Mouse (Mus musculus): ENCODE results near the gene Ppp1r9b. TPM values are rescaled to one million over a fixed set of nuclear protein-coding genes. Genes with fewer than 3 reads are reported as not detected.
A peak's percentile ranks its signal among the peaks of the same experiment; 100 is the strongest.

Gene Ppp1r9b
- polyA plus RNA-seq, 1 experiment from 2014 or later = 9.9 TPM

GRCm38 (mm10) chr11:94994947-94995772 lies 4.3 kb downstream of the Ppp1r9b start:
- no peaks in the 10 kb centered on the region for H3K9me3 ChIP-seq (ENCODE audit: low read length)
- peaks cover 49% of the 10 kb centered on the region for H3K4me1 ChIP-seq (ENCODE audit: insufficient read depth, low read length)
- no peak overlapping the region for H3K27ac ChIP-seq (ENCODE audit: low read length)
- no peak for ATAC-seq (ENCODE audit: low FRiP score, low TSS enrichment)
- no peaks in the 10 kb centered on the region for H3K27me3 ChIP-seq (ENCODE audit: insufficient read depth, low read length)
- H3K4me2 ChIP-seq (replicated peaks; ENCODE audit: low read depth, low read length) = peak overlapping the region; percentile 90
- peak overlapping the region; percentile 93; the same call in 1 of the 2 replicates for H3K9ac ChIP-seq (replicated peaks; ENCODE audit: low read length)
- WGBS = 75% methylated on average over 11 of the region's 11 CpGs
- peak overlapping the region; percentile 95 for H3K4me3 ChIP-seq (ENCODE audit: low read length)
- H3K36me3 ChIP-seq (ENCODE audit: insufficient read depth, low read length) = peaks cover 31% of the 10 kb centered on the region

GRCm38 (mm10) chr11:94996101-94996500 lies 5.3 kb downstream of the Ppp1r9b start:
- H3K9me3 ChIP-seq (ENCODE audit: low read length) = no peaks in the 10 kb centered on the region
- H3K36me3 ChIP-seq (ENCODE audit: insufficient read depth, low read length) = peaks cover 33% of the 10 kb centered on the region
- no peak overlapping the region for H3K27ac ChIP-seq (ENCODE audit: low read length)
- no peak overlapping the region for H3K4me3 ChIP-seq (ENCODE audit: low read length)
- peak overlapping the region; percentile 90; the same call in 1 of the 2 replicates for H3K4me2 ChIP-seq (replicated peaks; ENCODE audit: low read depth, low read length)
- no peaks in the 10 kb centered on the region for H3K27me3 ChIP-seq (ENCODE audit: insufficient read depth, low read length)
- peaks cover 53% of the 10 kb centered on the region for H3K4me1 ChIP-seq (ENCODE audit: insufficient read depth, low read length)
- 78% methylated on average over 8 of the region's 8 CpGs for WGBS
- no peak for ATAC-seq (ENCODE audit: low FRiP score, low TSS enrichment)
- no peak overlapping the region for H3K9ac ChIP-seq (replicated peaks; ENCODE audit: low read length)

- H3K27ac ChIP-seq (ENCODE audit: low read length) = no peak overlapping the region
- WGBS = 92% methylated on average over 6 of the region's 6 CpGs
- peaks cover 54% of the 10 kb centered on the region for H3K4me1 ChIP-seq (ENCODE audit: insufficient read depth, low read length)
- H3K9ac ChIP-seq (replicated peaks; ENCODE audit: low read length) = no peak overlapping the region
- ATAC-seq (ENCODE audit: low FRiP score, low TSS enrichment) = no peak
- H3K27me3 ChIP-seq (ENCODE audit: insufficient read depth, low read length) = no peaks in the 10 kb centered on the region
- no peak overlapping the region for H3K4me2 ChIP-seq (replicated peaks; ENCODE audit: low read depth, low read length)
- H3K36me3 ChIP-seq (ENCODE audit: insufficient read depth, low read length) = peaks cover 40% of the 10 kb centered on the region
- H3K4me3 ChIP-seq (ENCODE audit: low read length) = no peak overlapping the region
- no peaks in the 10 kb centered on the region for H3K9me3 ChIP-seq (ENCODE audit: low read length)
Observed at GRCm38 (mm10) chr11:94996984-94997383, 6.1 kb downstream of the Ppp1r9b start.

GRCm38 (mm10) chr11:94997596-94997995 lies 6.8 kb downstream of the Ppp1r9b start:
- H3K36me3 ChIP-seq (ENCODE audit: insufficient read depth, low read length) = peaks cover 46% of the 10 kb centered on the region
- no peak overlapping the region for H3K27ac ChIP-seq (ENCODE audit: low read length)
- peaks cover 48% of the 10 kb centered on the region for H3K4me1 ChIP-seq (ENCODE audit: insufficient read depth, low read length)
- H3K4me2 ChIP-seq (replicated peaks; ENCODE audit: low read depth, low read length) = no peak overlapping the region
- H3K9ac ChIP-seq (replicated peaks; ENCODE audit: low read length) = no peak overlapping the region
- H3K4me3 ChIP-seq (ENCODE audit: low read length) = no peak overlapping the region
- H3K27me3 ChIP-seq (ENCODE audit: insufficient read depth, low read length) = no peaks in the 10 kb centered on the region
- 48% methylated on average over 5 of the region's 5 CpGs for WGBS
- H3K9me3 ChIP-seq (ENCODE audit: low read length) = no peaks in the 10 kb centered on the region
- no peak for ATAC-seq (ENCODE audit: low FRiP score, low TSS enrichment)

- Histone ChIP-seq H3K36me3 (ENCODE audit: insufficient read depth, low read length) (peaks cover 50% of the 10 kb centered on the region), H3K4me1 (ENCODE audit: insufficient read depth, low read length) (peaks cover 43% of the 10 kb centered on the region), H3K27ac (ENCODE audit: low read length) (no peak overlapping the region), H3K9me3 (ENCODE audit: low read length) (no peaks in the 10 kb centered on the region), H3K9ac (replicated peaks; ENCODE audit: low read length) (no peak overlapping the region), H3K4me2 (replicated peaks; ENCODE audit: low read depth, low read length) (no peak overlapping the region), H3K4me3 (ENCODE audit: low read length) (no peak overlapping the region), H3K27me3 (ENCODE audit: insufficient read depth, low read length) (no peaks in the 10 kb centered on the region)
- WGBS = 82% methylated on average over 16 of the region's 16 CpGs
- no peak for ATAC-seq (ENCODE audit: low FRiP score, low TSS enrichment)
Observed at GRCm38 (mm10) chr11:94998041-94998531, 7.3 kb downstream of the Ppp1r9b start.

GRCm38 (mm10) chr11:95000128-95000527 lies 9.3 kb downstream of the Ppp1r9b start:
- ATAC-seq (ENCODE audit: low FRiP score, low TSS enrichment) = no peak
- H3K4me2 ChIP-seq (replicated peaks; ENCODE audit: low read depth, low read length) = 0 out of 2 replicates have a peak overlapping the region, but pooled peaks have one; percentile 5
- H3K9ac ChIP-seq (replicated peaks; ENCODE audit: low read length) = peak overlapping the region; percentile 37
- H3K4me1 ChIP-seq (ENCODE audit: insufficient read depth, low read length) = peaks cover 22% of the 10 kb centered on the region
- no peaks in the 10 kb centered on the region for H3K27me3 ChIP-seq (ENCODE audit: insufficient read depth, low read length)
- no peak overlapping the region for H3K4me3 ChIP-seq (ENCODE audit: low read length)
- H3K9me3 ChIP-seq (ENCODE audit: low read length) = no peaks in the 10 kb centered on the region
- peaks cover 60% of the 10 kb centered on the region for H3K36me3 ChIP-seq (ENCODE audit: insufficient read depth, low read length)
- H3K27ac ChIP-seq (ENCODE audit: low read length) = peak overlapping the region; percentile 73
- WGBS = 62% methylated on average over 8 of the region's 8 CpGs

- whole genome bisulfite sequencing = 15% methylated on average over 4 of the region's 4 CpGs
- H3K27me3 ChIP-seq (ENCODE audit: insufficient read depth, low read length) = no peaks in the 10 kb centered on the region
Observed at GRCm38 (mm10) chr11:95000548-95000947, 9.7 kb downstream of the Ppp1r9b start.

GRCm38 (mm10) chr11:95001058-95001457 lies 10.2 kb downstream of the Ppp1r9b start:
- Histone ChIP-seq H3K9me3 (ENCODE audit: low read length) (no peaks in the 10 kb centered on the region), H3K9ac (replicated peaks; ENCODE audit: low read length) (peak overlapping the region; percentile 1; the same call in 1 of the 2 replicates), H3K27me3 (ENCODE audit: insufficient read depth, low read length) (no peaks in the 10 kb centered on the region), H3K27ac (ENCODE audit: low read length) (peak overlapping the region; percentile 73), H3K36me3 (ENCODE audit: insufficient read depth, low read length) (peaks cover 67% of the 10 kb centered on the region), H3K4me1 (ENCODE audit: insufficient read depth, low read length) (peaks cover 17% of the 10 kb centered on the region), H3K4me2 (replicated peaks; ENCODE audit: low read depth, low read length) (0 out of 2 replicates have a peak overlapping the region, but pooled peaks have one; percentile 5), H3K4me3 (ENCODE audit: low read length) (no peak overlapping the region)
- 3% methylated on average over 8 of the region's 8 CpGs for WGBS
- peak; percentile 61 for ATAC-seq (ENCODE audit: low FRiP score, low TSS enrichment)

More at GRCm38 (mm10) chr11:95000548-95000947, 9.7 kb downstream of the Ppp1r9b start:
- Histone ChIP-seq H3K4me3 (ENCODE audit: low read length) (no peak overlapping the region), H3K9me3 (ENCODE audit: low read length) (no peaks in the 10 kb centered on the region), H3K36me3 (ENCODE audit: insufficient read depth, low read length) (peaks cover 64% of the 10 kb centered on the region), H3K9ac (replicated peaks; ENCODE audit: low read length) (peak overlapping the region; percentile 37; the same call in 1 of the 2 replicates), H3K4me2 (replicated peaks; ENCODE audit: low read depth, low read length) (0 out of 2 replicates have a peak overlapping the region, but pooled peaks have one; percentile 5), H3K27ac (ENCODE audit: low read length) (peak overlapping the region; percentile 73), H3K4me1 (ENCODE audit: insufficient read depth, low read length) (peaks cover 18% of the 10 kb centered on the region)
- peak; percentile 27 for ATAC-seq (ENCODE audit: low FRiP score, low TSS enrichment)

- H3K4me2 ChIP-seq (replicated peaks; ENCODE audit: low read depth, low read length) = no peak overlapping the region
- H3K9ac ChIP-seq (replicated peaks; ENCODE audit: low read length) = no peak overlapping the region
- WGBS = 83% methylated on average over 21 of the region's 21 CpGs
- no peak overlapping the region for H3K4me3 ChIP-seq (ENCODE audit: low read length)
- peaks cover 24% of the 10 kb centered on the region for H3K4me1 ChIP-seq (ENCODE audit: insufficient read depth, low read length)
- no peak for ATAC-seq (ENCODE audit: low FRiP score, low TSS enrichment)
- peaks cover 62% of the 10 kb centered on the region for H3K36me3 ChIP-seq (ENCODE audit: insufficient read depth, low read length)
- no peak overlapping the region for H3K27ac ChIP-seq (ENCODE audit: low read length)
- no peaks in the 10 kb centered on the region for H3K9me3 ChIP-seq (ENCODE audit: low read length)
- H3K27me3 ChIP-seq (ENCODE audit: insufficient read depth, low read length) = no peaks in the 10 kb centered on the region
Observed at GRCm38 (mm10) chr11:95001584-95002347, 10.9 kb downstream of the Ppp1r9b start.

Measured in kidney, embryonic 16.5 days (tissue).